Mouse (Mus musculus): ENCODE results near the gene Ranbp17.
A peak's percentile ranks its signal among the peaks of the same experiment; 100 is the strongest.

The Ranbp17 gene

GRCm38 (mm10) chr11:33197673-33198072 is 315.9 kb downstream of the Ranbp17 start:
- DNase-seq (ENCODE audit: low spot score in 2 of 2) = no peak

- no peak for DNase-seq (ENCODE audit: low spot score in 2 of 2)
Observed at GRCm38 (mm10) chr11:33197133-33197514, 316.4 kb downstream of the Ranbp17 start.

GRCm38 (mm10) chr11:33196447-33197132 is 317.0 kb downstream of the Ranbp17 start:
- DNase-seq (ENCODE audit: low spot score in 2 of 2) = no peak

GRCm38 (mm10) chr11:33195531-33196446 is 317.8 kb downstream of the Ranbp17 start:
- DNase-seq (ENCODE audit: low spot score in 2 of 2) = no peak

GRCm38 (mm10) chr11:33195061-33195460 is 318.5 kb downstream of the Ranbp17 start:
- DNase-seq (ENCODE audit: low spot score in 2 of 2) = no peak

- DNase-seq (ENCODE audit: low spot score in 2 of 2) = no peak
Observed at GRCm38 (mm10) chr11:33193695-33194094, 319.9 kb downstream of the Ranbp17 start.

GRCm38 (mm10) chr11:33181804-33182203 is 331.7 kb downstream of the Ranbp17 start:
- no peak for DNase-seq (ENCODE audit: low spot score in 2 of 2)

GRCm38 (mm10) chr11:33180701-33181116 is 332.8 kb downstream of the Ranbp17 start:
- no peak for DNase-seq (ENCODE audit: low spot score in 2 of 2)

GRCm38 (mm10) chr11:33179802-33180201 is 333.7 kb downstream of the Ranbp17 start:
- no peak for DNase-seq (ENCODE audit: low spot score in 2 of 2)

GRCm38 (mm10) chr11:33176525-33177245 is 336.9 kb downstream of the Ranbp17 start:
- DNase-seq (ENCODE audit: low spot score in 2 of 2) = no peak

- DNase-seq (ENCODE audit: low spot score in 2 of 2) = no peak
Observed at GRCm38 (mm10) chr11:33175768-33176167, 337.8 kb downstream of the Ranbp17 start.

- DNase-seq (ENCODE audit: low spot score in 2 of 2) = peak; percentile 6 to 28
Observed at GRCm38 (mm10) chr11:33170489-33170888, 343.1 kb downstream of the Ranbp17 start.

- peak; percentile 99 for DNase-seq (ENCODE audit: low spot score in 2 of 2)
Observed at GRCm38 (mm10) chr11:33162998-33163506, 350.5 kb downstream of the Ranbp17 start, which contains the start of gene Npm1. TSS of gene Npm1 (minus strand) at chr11:33163206.

GRCm38 (mm10) chr11:33162211-33162997 is 351.1 kb downstream of the Ranbp17 start:
- DNase-seq (ENCODE audit: low spot score in 2 of 2) = peak; percentile 66

Data from spleen, postnatal 36 days (tissue).